Mouse (Mus musculus) erythroblast, embryonic 14.5 days (primary cell): ENCODE measurements around the gene Krt84.

Source experiments
- GATA1 ChIP-seq: IDR thresholded peaks from 2 replicates; pipeline ENCODE4 v1.6.1; 2012; ENCODE audit warnings: low read length, inconsistent platforms, mixed read lengths
- TAL1 ChIP-seq: IDR thresholded peaks from 3 replicates; pipeline ENCODE4 v1.6.1; 2012; ENCODE audit warnings: low read length, inconsistent platforms, mixed read lengths

DNA sequence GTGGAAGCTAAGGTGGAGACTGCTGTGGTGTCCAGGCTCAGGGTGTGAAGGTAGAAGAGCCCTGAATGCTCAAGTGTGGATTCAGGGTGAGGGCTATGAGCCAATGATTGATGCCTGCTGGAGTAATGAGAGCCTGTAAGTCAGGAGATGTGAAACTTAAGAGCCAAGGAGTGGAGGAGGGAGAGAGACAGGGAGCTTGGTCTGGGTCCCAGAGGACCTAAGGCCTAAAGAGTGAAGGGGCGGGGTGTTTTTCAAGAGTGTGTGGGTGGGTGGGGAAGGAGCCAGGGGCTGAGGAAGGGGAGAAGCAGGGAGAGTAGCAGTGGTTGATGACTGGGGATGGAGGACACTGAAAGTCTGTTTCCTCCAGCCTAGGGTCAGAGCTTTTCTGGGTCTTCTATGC lies 49.0 kb downstream of the Krt84 start:
- TF ChIP-seq TAL1 (no peak), GATA1 (no peak)
